Mouse (Mus musculus) v-Abl transformed pro-B cells (cell line): Measurements from ENCODE around the gene Map4k1.

Experiments
- in situ Hi-C, 2 experiments: fragments of 400-800 bp; cut with MboI; formaldehyde crosslinking; loops; one replicate each; pipeline ENCODE4 v1.15.1; 2025; ENCODE audit not compliant: unreplicated experiment in 2 of 2

Map4k1 gene

DNA sequence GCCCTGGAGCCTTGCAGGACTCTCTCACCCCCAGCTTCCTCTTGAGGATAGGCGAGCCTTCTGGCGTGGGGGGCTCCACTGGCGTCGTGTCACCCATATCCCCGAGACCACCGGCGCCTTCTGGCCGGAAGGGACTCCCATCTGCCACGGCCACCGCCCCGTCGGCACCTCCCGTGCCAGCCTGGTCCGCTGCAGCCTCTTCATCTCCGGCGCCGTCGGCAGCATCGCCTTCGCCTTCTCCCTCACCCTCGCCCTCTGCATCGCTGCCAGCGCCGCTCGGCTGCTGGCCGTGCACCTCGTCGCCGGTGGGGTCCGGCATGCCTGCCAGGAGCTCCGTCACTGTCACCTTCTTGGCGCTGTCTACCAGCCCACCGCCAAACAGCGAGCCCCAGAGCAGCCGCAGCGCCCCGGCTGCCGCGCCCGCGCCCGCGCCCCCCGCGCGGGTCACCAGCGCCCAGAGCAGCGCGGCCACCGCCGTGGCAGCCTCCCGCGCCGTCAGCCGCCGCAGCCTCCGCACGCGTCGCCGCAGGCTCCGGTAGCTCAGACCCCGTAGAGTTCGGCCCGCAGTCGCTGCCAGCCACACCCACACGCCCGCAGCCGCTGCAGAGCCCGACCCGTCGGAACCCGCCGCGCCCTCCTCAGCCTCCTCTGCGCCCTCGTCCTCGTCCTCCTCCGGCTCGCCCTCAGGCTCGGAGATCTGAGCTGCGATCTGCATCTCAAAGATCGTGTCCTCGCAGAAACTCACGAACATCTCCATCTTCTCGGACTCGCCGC is 37.8 kb downstream of the Map4k1 start:
- in situ Hi-C loops = loop anchor here in 1 of 2 experiments (5.0 kb wide), 1 partner anchor 32 kb away; no protein-coding TSS in a partner anchor

DNA sequence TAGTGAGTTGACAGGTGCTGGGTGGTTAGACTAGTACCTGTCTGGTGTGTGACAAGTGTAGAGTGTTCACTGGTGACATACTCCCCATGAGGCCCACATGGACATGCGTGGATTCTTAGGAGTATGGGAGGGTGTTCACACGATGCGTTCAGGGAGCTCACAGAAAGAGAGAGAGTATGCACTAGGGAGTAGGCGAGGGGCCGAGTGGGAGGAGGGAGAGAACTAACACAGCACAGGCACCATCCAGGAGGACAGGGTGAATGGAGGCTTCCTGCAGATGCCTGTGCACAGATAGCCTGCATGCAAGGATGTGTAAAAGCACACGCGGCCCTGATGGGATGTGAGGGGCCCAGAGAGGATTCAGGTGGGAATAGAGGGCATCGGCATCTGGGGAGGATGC is 40.6 kb downstream of the Map4k1 start:
- in situ Hi-C loops = loop anchor here in 1 of 2 experiments (5.0 kb wide), 1 partner anchor 35 kb away; no protein-coding TSS in a partner anchor

DNA sequence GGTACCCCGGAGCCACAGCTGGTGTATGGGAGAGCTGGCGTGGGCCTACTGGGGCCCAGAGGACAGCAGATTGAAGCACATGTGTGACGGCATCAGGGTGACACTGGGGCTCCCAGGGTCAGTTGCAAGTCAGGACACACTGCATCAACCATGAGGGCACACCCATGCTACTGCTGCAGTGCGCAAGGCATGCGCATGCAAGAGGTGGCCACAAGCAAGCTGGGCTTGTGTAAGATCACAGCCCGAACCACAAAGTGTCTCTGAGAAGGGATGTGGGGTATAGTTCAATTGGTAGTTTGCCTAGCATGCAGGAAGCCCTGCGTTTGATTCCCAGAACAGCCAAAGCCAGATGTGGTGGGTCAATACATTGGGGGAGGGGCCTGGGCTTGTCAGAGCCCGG is 41.7 kb downstream of the Map4k1 start:
- in situ Hi-C loops = loop anchor here in 1 of 2 experiments (5.0 kb wide), 1 partner anchor 36 kb away; no protein-coding TSS in a partner anchor

DNA sequence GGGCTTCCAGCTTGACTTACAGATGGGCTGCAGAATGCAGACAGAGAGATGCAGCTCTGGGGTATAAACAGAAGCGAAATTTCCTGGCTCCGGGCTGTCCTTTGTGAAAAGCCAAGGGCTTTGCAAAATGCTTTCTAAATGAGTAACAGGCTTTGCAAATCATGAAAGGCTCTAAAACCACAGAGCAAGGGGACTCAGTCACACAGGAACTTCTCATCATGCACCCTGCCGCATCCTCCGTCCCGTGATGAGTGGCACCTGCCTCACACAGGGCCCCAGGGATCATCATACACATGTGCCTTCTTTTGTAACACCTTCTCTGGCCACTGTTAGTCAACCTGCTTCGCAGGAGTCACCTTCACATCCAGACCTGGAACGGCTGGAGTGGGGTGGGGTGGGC is 43.7 kb downstream of the Map4k1 start:
- in situ Hi-C loops = no loop called here

DNA sequence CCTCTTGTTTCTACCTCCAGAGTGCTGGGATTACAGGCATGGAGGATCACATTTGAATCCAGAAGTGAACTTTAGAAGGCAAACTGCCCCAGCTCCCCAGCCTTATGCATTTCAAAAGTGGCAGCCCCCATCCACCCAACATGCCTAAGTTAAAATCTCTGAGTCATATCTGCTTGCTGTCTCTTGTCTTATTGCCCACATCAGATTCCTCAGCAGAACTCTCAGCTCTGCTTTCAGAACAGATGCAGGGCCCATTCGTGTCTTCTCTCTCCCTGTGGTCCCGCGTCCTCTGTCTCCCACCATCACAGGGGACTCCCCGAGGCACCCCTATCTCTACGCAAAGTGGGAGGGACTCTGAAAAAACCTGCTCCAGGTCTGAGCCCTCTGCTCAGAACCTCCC is 44.3 kb downstream of the Map4k1 start:
- in situ Hi-C loops = no loop called here

DNA sequence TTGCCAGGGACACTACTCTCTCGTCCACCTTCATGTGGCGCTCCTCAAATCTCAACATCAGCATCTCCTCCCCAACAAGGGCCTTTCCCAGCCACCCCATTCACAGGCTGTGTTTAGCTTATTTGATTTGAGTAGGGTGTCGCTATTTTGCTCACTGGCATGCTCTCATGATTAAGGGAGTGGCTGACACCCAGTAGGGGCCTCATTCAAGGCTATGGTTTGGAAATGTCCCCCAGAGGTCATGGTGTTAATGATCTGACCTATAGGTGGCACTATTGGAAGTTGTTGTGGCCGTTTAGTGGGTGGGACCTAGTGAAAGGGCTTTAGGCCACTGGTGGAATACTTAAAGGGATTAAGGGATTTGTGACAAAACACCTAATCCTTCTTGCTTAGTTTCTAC is 45.0 kb downstream of the Map4k1 start:
- in situ Hi-C loops = no loop called here

DNA sequence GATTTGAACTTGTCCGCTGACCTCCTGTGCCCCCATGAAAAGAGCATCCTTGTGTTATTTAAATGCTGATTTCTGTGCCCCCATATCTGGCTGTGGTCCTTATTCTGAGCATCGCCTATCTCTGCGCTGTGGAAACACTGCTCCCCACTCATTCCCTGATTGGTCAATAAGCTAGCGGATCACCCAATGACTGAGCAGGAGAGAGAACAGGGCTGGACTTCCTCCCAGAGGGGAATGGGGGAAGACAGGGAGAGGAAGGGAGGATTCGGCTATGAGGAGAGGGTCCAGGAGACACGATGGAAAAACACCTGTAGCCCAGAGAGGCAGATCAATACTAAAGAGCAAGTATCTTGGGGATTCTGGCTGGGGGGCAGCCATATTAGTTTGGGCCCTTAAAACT is 46.9 kb downstream of the Map4k1 start:
- in situ Hi-C loops = no loop called here

DNA sequence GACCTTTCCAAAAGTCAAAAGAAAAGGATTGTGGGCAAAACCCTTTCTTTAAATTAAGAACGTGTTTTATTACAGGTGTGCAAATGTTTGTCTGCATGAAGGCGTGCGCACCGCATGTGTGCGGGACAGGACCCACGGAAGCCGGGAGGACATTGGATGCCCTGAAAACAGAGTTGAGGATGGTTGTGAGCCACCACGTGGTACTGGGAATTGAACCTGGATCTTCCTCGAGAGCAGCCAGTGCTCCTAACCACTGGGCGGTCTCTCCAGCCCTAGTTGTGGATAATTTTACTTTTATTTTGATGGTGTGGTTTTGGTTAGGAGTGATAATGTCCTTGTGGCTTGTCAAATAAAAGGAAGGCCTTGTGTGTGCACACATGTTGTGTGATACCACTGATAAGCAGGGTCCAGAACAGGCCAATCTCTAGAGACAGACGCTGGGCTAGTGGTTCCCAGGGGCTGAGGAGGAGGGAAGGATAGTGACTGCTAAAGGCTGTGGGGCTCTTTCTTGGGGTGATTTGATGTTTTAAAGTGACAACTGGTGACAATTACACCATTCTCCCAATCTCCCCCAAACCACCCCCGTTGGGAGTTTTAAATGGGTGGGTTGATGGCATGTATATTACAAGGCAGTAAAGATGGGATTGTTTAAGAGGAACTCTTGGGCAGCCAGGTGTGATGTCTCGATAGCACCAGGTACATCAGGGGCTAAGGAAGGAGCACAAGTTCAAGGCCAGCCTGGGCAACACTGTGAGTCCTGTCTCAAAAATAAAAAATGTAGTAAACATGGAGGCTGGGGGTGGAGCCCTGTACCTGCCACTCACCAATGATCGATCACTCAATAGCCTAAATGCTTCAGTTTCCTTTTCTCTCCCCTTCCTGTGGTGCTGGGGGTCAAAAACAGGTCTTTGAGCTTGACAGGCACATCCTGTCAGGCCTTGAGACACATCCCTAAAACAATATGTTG is 48.1 kb downstream of the Map4k1 start:
- in situ Hi-C loops = loop anchor here in 1 of 2 experiments (10.0 kb wide), 1 partner anchor 245 kb away; the partner anchor contains the start of gene Rinl

DNA sequence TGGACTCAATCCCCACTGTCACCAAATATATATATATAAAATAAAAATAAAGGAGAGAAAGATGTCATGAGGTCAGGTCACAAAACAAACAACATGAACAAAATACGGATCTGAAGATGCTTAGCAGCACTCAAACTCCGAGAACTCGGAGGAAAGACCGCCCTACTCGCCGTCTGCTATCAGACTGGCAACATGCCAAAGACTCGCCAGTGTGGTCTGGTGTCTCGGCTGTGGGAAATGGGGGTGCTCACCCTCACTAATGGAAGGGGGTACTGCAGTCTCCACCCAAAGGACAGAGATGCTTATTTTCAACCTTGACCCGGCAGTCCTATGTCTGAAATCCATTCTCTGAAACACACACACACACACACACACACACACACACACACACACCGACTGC is 49.8 kb downstream of the Map4k1 start:
- in situ Hi-C loops = loop anchor here in 1 of 2 experiments (10.0 kb wide), 1 partner anchor 247 kb away; the partner anchor contains the start of gene Rinl

DNA sequence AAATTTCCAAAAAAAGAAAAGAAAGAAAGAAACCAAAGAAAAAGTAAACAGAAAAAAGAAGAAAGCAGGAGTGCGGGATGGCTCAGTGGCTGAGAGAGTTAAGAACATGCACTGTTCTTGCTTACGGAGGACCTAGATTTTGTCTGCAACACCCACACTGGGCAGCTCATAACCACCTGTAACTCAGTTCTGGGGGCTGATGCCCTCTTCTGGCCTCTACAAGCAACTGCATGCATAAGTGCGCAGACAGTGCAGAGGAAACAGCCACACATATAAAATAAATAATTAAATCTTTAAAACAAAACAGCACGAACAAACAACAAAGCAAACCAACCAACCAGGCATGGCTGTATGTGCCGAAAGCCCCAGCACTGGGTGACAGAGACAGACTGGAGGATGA is 50.8 kb downstream of the Map4k1 start:
- in situ Hi-C loops = loop anchor here in 1 of 2 experiments (10.0 kb wide), 1 partner anchor 248 kb away; the partner anchor contains the start of gene Rinl

DNA sequence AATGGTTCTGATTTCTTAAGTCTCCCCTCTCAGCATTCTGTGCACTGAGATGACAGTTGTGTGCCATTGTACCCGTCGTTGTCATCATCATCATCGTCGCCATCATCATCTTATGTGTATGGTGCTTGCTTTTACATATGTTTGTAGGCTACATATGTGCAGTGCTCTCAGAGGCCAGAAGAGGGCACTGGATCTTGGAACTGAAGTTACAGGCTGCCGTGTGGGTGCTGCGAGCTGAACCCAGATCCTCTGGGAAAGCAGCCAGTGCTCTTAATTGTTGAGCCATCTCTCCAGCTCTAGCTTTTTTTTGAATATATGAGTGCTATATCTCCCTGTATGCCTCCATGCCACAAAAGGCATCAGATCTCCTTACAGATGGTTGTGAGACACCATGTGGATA is 55.4 kb downstream of the Map4k1 start:
- in situ Hi-C loops = loop anchor here (5.0 to 10.0 kb wide), 3 partner anchors 65 to 252 kb away; partner anchors contain the start of gene Rinl (in 1 of the 2)

DNA sequence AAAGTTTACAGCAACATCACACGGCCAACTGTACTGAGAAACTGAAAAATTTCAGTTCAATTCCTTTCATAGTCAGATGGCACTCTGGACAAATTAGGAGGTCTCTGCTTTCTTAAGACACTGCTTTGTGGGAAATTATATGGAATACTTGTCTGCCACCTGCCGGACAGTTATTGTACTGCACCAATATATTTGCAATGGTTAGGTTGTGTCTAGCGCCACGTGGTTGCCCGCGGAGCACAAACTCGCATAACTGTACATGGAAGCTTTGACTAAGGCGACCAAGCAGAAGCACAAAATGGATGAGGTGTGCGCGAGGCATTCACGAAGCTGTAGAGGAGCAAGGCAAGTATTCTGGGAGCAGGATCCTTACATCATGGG is 57.7 kb downstream of the Map4k1 start:
- in situ Hi-C loops = loop anchor here (5.0 to 10.0 kb wide), 3 partner anchors 67 to 255 kb away; partner anchors contain the start of gene Rinl (in 1 of the 2)

DNA sequence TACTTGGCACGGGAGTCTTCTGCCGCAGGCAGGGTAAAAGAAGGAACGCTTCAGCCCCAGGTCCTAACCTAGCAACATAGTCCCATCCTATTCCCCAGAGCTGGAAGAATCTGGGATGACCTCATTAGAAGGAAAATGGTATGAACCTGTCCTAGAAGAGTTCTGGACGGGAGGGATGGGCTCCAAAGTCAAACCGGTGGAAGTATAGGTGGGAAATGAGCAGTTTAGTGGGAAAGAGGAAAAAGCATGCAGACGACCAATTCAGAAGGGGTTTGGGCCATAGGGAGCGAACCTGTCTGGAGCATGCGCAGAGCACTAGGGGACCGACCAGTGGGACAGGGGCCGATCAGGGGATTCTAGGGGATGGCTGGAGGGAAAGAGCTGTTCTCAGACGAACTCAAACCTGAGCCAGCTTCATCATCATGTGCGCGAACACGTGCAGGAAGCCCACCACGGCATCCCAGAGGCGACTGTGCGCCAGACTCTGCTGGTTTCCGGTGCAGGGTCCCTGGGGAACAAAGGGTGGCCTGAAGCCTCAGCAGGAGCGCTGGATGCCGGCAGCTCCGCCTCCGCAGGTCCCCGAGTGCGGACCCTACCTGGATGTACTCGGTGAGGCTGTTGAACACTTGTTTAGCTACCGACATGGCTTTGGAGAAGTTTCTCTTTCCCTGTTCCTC is 58.3 kb downstream of the Map4k1 start:
- in situ Hi-C loops = loop anchor here (5.0 to 10.0 kb wide), 4 partner anchors 68 to 255 kb away; partner anchors contain the start of gene Rinl (in 2 of the 2)

DNA sequence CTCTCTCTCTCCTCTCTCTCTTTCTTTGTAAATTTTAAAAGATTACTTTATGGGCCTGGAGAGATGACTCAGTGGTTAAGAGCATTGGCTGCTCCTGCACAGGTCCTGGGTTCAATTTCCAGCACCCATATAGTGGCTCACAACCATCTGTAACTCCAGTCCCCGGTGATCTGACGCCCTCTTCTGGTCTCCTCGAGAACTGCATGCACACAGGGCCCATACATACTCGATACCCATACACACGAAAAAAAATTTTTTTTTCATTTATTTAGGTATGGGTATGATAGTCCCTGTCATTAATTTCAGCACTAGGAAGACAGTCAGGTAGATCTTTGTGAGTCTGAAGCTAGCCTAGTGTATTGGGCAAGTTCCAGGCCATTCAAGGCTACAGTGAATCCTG is 59.3 kb downstream of the Map4k1 start:
- in situ Hi-C loops = loop anchor here in 1 of 2 experiments (5.0 kb wide), 1 partner anchor 254 kb away; the partner anchor contains the start of gene Rinl

DNA sequence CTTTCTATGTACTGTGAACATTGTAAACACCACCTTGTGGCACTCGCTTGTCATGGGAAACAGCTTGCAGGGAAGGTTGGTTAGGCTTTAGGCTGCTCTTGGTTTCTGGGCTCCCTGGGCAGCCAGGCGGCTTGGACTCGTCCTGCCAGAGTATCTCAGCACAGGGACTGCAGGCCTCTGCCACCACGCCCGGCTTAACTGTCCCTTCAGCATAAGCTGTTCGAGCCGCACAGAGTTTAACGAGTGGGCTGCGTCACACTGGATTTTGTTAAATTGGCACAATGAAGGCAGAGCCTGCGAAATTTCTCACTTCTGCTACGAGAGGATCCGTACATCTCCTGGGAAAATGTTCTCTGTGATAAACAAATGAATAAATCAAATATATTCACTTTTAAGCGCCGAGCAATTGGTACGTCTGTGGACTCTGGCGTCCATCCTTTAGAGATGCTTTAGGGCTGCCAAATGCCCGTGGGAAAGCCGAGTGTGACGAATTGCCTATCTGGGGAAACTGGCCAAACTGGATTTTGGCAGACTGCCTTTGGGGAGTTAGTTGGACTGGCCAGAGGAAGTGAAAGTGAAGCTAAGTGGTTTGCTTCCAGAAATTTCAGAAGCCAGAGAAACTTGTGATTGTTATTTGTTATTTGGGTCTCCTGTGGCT is 61.3 kb downstream of the Map4k1 start:
- in situ Hi-C loops = loop anchor here in 1 of 2 experiments (5.0 kb wide), 1 partner anchor 256 kb away; the partner anchor contains the start of gene Rinl

DNA sequence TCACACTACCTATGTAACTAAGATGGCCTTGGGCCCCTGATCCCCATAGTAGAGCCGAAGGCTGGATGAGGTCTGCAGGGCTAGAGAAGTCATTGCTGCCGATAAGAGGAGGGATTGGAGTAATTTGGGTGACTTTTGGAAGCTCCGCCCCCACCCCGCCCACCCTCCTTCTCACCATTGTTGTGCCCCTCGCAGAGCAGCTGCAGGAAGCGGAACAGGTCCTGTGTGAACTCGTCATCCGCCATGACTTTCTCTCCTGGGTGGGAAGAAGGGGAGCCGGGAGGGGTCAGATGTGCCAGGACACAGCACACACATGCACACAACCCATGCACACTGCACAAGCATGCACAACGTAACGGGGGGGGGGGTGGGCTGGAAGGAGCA is 61.8 kb downstream of the Map4k1 start:
- in situ Hi-C loops = loop anchor here in 1 of 2 experiments (5.0 kb wide), 1 partner anchor 256 kb away; the partner anchor contains the start of gene Rinl

DNA sequence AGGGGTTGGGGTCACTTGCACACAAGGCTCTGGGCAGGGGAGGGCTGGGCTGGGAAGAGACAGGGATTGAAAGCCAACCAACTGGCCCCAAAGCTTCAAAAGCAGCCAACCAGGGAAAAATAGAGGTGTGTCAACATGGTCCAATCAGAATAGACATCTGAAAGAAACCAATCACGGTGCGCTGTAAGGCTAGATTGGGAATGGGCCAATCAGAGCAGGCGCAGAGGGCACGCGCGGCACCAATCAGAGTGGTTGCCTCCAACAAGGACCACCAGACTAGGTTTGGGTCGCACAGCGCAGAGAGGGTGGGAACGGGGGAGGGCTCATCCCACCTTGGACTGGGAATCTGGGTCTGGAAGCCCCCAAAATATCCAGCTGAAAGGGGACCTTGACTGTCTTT is 62.5 kb downstream of the Map4k1 start:
- in situ Hi-C loops = loop anchor here in 1 of 2 experiments (5.0 kb wide), 1 partner anchor 257 kb away; the partner anchor contains the start of gene Rinl

DNA sequence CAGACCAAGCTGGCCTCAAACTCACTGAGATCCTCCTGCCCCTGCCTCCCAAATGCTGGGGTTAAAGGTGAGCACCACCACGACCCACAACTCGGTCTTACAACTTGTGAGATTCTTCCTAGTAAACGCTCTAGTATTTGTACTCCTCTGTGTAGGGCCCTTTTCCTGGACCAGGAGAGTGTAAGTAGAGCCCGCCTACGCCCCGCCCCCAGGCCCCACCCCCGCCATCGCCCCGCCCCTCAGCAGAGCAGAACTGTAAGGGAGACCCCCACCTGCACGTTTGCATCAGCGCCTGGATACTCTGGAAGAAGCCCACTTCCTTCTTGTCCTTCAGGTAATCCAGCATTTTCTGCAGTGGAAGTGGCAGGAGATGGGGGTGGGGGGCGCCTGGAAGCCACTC is 64.7 kb downstream of the Map4k1 start:
- in situ Hi-C loops = no loop called here

DNA sequence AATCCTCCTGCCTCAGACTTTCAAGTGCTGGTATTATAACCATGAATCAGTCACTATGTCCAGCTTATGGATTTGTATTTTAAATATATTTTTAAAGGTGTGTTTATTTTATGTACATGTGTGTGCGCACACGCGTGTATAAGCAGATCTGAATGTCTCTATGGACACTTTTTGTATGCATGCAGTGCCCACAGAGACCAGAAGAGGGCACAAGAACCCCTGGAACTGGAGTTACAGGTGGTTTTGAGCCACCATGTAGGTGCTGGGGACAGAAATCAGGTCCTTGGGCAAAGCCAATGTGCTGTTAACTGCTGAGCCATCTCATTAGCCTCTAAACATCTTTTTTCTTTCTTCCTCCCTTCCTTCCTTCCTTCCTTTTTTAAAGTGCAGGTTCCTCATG is 66.2 kb downstream of the Map4k1 start:
- in situ Hi-C loops = no loop called here
